Mouse (Mus musculus): ENCODE measurements at regions not wholly inside any gene's neighbourhood (a gene's known extent, or its start where the extent isn't known, plus 50 kb on each side); places are given as distances from the start of the nearest gene placed in this dataset.

DNA sequence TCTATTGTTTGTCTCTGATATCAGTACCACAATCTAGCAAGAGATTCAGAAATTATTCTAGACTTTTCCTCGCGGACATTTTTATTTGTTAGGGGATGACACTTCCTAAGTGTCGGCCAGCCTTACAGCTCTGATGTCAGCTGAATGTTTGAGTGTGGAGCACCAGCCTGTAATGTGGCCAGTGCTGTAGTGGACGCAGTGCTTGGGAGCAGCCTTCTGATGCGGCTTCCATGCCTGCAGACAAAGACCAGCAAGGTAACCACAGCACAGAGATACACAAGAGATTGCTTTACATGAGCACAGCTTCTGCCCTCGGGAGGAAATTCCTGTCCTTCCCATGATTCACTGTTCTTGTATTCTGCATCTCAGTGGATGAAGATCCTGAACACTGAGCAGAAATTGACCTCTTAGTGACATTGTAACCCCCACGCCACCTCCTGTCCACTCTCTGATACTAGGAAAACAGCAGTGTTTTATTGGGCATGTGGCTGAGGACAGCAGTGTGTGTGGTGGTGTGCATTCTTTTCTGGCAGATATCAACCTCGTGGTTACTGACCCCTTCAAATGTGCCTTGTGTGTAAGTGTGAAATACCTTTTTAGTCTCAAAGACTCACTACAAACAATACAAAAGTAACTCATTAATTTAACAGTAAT, 54.6 kb upstream of the Chd1 start:
- ATAC-seq (no peak), DNase-seq (ENCODE audit: low spot score) (no peak)
- Histone ChIP-seq H3K36me3 (ENCODE audit: control insufficient read depth, insufficient read depth, low read length) (no peaks in the 10 kb centered on the region), H3K4me2 (ENCODE audit: low read length) (no peak overlapping the region), H3K9ac (ENCODE audit: low read length) (no peak overlapping the region), H3K4me3 (ENCODE audit: low read depth, low read length) (no peak overlapping the region), H3K27me3 (replicated peaks; ENCODE audit: control insufficient read depth, insufficient read depth, low read length) (no peaks in the 10 kb centered on the region), H3K4me1 (ENCODE audit: control insufficient read depth, insufficient read depth, low read length) (no peaks in the 10 kb centered on the region), H3K27ac (ENCODE audit: low read depth, low read length) (no peak overlapping the region), H3K9me3 (replicated peaks; ENCODE audit: control insufficient read depth, low read length) (no peaks in the 10 kb centered on the region)
- 81% methylated on average over 8 of the region's 8 CpGs for whole genome bisulfite sequencing

DNA sequence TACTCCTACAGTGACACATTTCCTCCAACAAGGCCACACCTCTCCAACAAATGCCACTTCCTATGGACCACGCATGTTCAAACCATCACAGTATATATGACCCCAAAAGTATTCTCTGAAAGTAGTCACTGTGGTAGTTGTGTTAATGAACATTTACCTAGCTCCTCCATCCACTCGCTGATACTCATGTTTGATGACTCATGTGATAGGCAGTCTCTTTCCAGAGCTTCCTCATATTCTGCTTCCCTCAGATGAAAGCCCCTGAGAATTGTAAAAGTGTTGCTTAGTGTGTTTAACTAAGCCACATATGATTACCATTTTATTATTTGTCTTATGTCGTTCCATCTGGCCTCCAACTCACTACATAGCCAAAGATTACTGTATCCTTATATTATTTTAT, 52.9 kb upstream of the Chd1 start:
- no peak overlapping the region for H3K9ac ChIP-seq (ENCODE audit: low read length)
- H3K27me3 ChIP-seq (replicated peaks; ENCODE audit: control insufficient read depth, insufficient read depth, low read length), result no peaks in the 10 kb centered on the region
- no peaks in the 10 kb centered on the region for H3K9me3 ChIP-seq (replicated peaks; ENCODE audit: control insufficient read depth, low read length)
- DNase-seq (ENCODE audit: low spot score) (no peak), ATAC-seq (no peak)
- H3K4me3 ChIP-seq (ENCODE audit: low read depth, low read length), result no peak overlapping the region
- no peak overlapping the region for H3K4me2 ChIP-seq (ENCODE audit: low read length)
- H3K36me3 ChIP-seq (ENCODE audit: control insufficient read depth, insufficient read depth, low read length), result no peaks in the 10 kb centered on the region
- H3K4me1 ChIP-seq (ENCODE audit: control insufficient read depth, insufficient read depth, low read length), result no peaks in the 10 kb centered on the region
- 89% methylated on average over 3 of the region's 3 CpGs for WGBS
- no peak overlapping the region for H3K27ac ChIP-seq (ENCODE audit: low read depth, low read length)

Data from forebrain, embryonic 14.5 days (tissue).